In the genomic region with DNA sequence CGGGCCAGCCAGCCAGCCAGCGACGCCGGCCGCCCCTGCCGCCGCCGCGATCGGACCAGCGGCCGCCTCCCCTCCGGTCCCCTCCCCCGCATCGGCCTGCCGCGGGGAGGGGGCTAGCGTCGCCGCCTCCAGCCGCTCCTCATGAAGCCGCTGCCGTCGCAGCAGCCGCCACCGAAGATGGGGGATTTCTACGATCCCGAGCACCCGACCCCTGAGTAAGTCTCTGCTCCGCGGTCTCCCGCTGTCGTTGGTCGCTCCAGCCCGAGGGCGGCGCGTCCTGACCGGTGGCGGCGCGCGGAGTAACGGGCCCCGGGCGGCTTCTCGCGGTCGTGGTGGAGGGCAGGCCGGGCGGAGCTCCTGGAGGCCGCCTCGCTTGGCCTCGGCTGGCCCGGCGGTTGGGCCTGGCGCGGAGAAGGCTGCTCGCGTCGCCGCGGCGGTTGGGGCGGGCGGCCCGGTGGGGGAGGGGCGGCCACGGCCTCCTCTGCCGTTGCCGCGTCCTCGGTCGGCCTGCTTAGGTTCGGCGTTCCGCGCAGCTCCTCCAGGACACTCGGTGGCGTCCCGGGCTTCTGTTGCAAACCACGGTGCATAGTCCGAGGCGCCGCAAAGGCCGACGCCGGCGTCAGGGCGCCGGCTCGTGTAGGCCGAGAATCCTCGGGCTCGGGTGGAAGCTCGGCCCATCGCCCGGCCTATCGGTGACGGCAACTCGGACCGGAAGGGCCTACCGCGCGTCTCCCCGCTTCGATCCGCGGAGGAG, we compare ENCODE assay signal across 8 mouse cellular contexts. TPM values are rescaled to one million over a fixed set of nuclear protein-coding genes. Genes with fewer than 3 reads are reported as not detected.
DNase-seq lines count a peak whose midpoint lies in the region; ATAC-seq and TF ChIP-seq lines count a peak whose summit lies in the region.

Gene Setd2, plus strand, starts transcription at position 60 of the 754 bp plus-strand sequence.

- peak; percentile 41 for DNase-seq in R1 (ENCODE audit: low read depth, low spot score)
- DNase-seq in cerebellum, adult 9-10 months = peak; percentile 67
- peak; percentile 48 to 64 for DNase-seq in frontal cortex, postnatal 10 days (ENCODE audit: low spot score in 2 of 2)
- peak; percentile 82 for DNase-seq in hindbrain, embryonic 11.5 days (ENCODE audit: low spot score)
- DNase-seq in layer of hippocampus, postnatal 10 days (ENCODE audit: low spot score in 2 of 2) = peak; percentile 68 to 77
- peak; percentile 64 for DNase-seq in lung, postnatal 0 days (ENCODE audit: low spot score)
- peak; percentile 77 for DNase-seq in ovary, postnatal 36 days (ENCODE audit: low spot score)
- DNase-seq in urinary bladder, adult 18-20 months (ENCODE audit: low spot score in 2 of 2) = peak; percentile 27 to 76

- H3K4me3 ChIP-seq in hindbrain, embryonic 11.5 days (ENCODE audit: low read depth, low read length) = peak within 1 kb of the TSS; percentile 99
- H3K4me3 ChIP-seq in lung, postnatal 0 days (ENCODE audit: low read depth, low read length) = peak within 1 kb of the TSS; percentile 98

- H3K27me3 ChIP-seq in hindbrain, embryonic 11.5 days (ENCODE audit: control insufficient read depth, insufficient read depth, low read length) = no peaks in the 10 kb centered on the region
- H3K27me3 ChIP-seq in lung, postnatal 0 days (replicated peaks; ENCODE audit: insufficient read depth, low read length) = no peaks in the 10 kb centered on the region

- peak within 1 kb of the TSS; percentile 100 for H3K27ac ChIP-seq in hindbrain, embryonic 11.5 days (ENCODE audit: low read depth, low read length)
- peak within 1 kb of the TSS; percentile 100 for H3K27ac ChIP-seq in lung, postnatal 0 days (ENCODE audit: low read length)

- no peaks in the 10 kb centered on the region for H3K36me3 ChIP-seq in hindbrain, embryonic 11.5 days (ENCODE audit: control insufficient read depth, insufficient read depth, low read length)
- no peaks in the 10 kb centered on the region for H3K36me3 ChIP-seq in lung, postnatal 0 days (ENCODE audit: insufficient read depth, low read length)

- peaks cover 7% of the 10 kb centered on the region; the same call in 1 of the 2 replicates for H3K4me1 ChIP-seq in hindbrain, embryonic 11.5 days (replicated peaks; ENCODE audit: control insufficient read depth, insufficient read depth, low read length)
- peaks cover 18% of the 10 kb centered on the region; the same call in 1 of the 2 replicates for H3K4me1 ChIP-seq in lung, postnatal 0 days (ENCODE audit: insufficient read depth, low read depth, low read length)

- peak within 1 kb of the TSS; percentile 74 for H3K4me2 ChIP-seq in hindbrain, embryonic 11.5 days (replicated peaks; ENCODE audit: low read depth, low read length)
- H3K4me2 ChIP-seq in lung, postnatal 0 days (replicated peaks; ENCODE audit: low read depth, low read length) = peak within 1 kb of the TSS; percentile 68

- H3K9ac ChIP-seq in hindbrain, embryonic 11.5 days (ENCODE audit: low read depth, low read length) = peak within 1 kb of the TSS; percentile 99
- H3K9ac ChIP-seq in lung, postnatal 0 days (replicated peaks; ENCODE audit: low read depth) = peak within 1 kb of the TSS; percentile 98

- TF ChIP-seq CTCF in lung, postnatal 0 days (IDR thresholded peaks at IDR 0.05) = no peak

- peak; percentile 54; the same call in 1 of the 2 replicates for ATAC-seq in hindbrain, embryonic 11.5 days (ENCODE audit: low FRiP score)
- ATAC-seq in lung, postnatal 0 days = peak; percentile 65

- TF ChIP-seq EP300 in lung, postnatal 0 days (IDR thresholded peaks at IDR 0.05) = no peak

- H3K9me3 ChIP-seq in hindbrain, embryonic 11.5 days (ENCODE audit: control insufficient read depth, low read length) = no peaks in the 10 kb centered on the region
- H3K9me3 ChIP-seq in lung, postnatal 0 days (ENCODE audit: low read length) = no peaks in the 10 kb centered on the region

- WGBS in hindbrain, embryonic 11.5 days = under 1% methylated on average over 92 of the region's 109 CpGs
- WGBS in lung, postnatal 0 days = 1% methylated on average over 47 of the region's 109 CpGs

RNA-seq across cellular contexts. Expression of gene Setd2, which starts in this region (rescaled TPM):
- polyA plus RNA-seq in hindbrain, embryonic 11.5 days (2014; fragmentation: Nextera tagmentation; extraction: Ambion mirVana) = 48.3 and 60.9 TPM in 2 replicates
- total RNA-seq in layer of hippocampus, postnatal 10 days (2021) = 10 to 100 TPM; 70.5 to 74.8 TPM
- 22.0 and 24.0 TPM in 2 replicates for polyA plus RNA-seq in lung, postnatal 0 days (2015; fragmentation: Nextera tagmentation; extraction: Ambion mirVana)

Comparison
In these comparisons a context has a peak if more than half of its experiments do, and no peak if none do; other contexts are left out.
1. Peak in every context shown above with its lines: DNase-seq, ATAC-seq, H3K4me3 ChIP-seq and H3K27ac ChIP-seq.